Mouse (Mus musculus): ENCODE measurements around the gene Nampt. TPM values are rescaled to one million over a fixed set of nuclear protein-coding genes. Genes with fewer than 3 reads are reported as not detected.

Gene Nampt
- polyA plus RNA-seq, 1 experiment from 2014 or later: 28.4 TPM

GRCm38 (mm10) chr12:32832076-32832475 lies 12.7 kb downstream of the Nampt start:
- no peaks in the 10 kb centered on the region for H3K9me3 ChIP-seq (ENCODE audit: control insufficient read depth, low read length)
- ATAC-seq (replicated peaks; ENCODE audit: low FRiP score, low TSS enrichment, low read depth) (no peak), DNase-seq (ENCODE audit: low spot score) (no peak)
- no peaks in the 10 kb centered on the region for H3K27me3 ChIP-seq (replicated peaks; ENCODE audit: control insufficient read depth, insufficient read depth, low read length)
- peaks cover 33% of the 10 kb centered on the region for H3K36me3 ChIP-seq (ENCODE audit: control insufficient read depth, insufficient read depth, low read length)
- no peak overlapping the region for H3K27ac ChIP-seq (ENCODE audit: low read depth)
- no peak overlapping the region for H3K9ac ChIP-seq (ENCODE audit: low read length)
- no peak overlapping the region for H3K4me2 ChIP-seq (ENCODE audit: low read length)
- H3K4me1 ChIP-seq (replicated peaks; ENCODE audit: control insufficient read depth, insufficient read depth, low read length): no peaks in the 10 kb centered on the region
- WGBS: 88% methylated on average over 3 of the region's 3 CpGs
- no peak overlapping the region for H3K4me3 ChIP-seq (ENCODE audit: low read depth, low read length)

- no peaks in the 10 kb centered on the region for H3K27me3 ChIP-seq (replicated peaks; ENCODE audit: control insufficient read depth, insufficient read depth, low read length)
- no peak overlapping the region for H3K4me2 ChIP-seq (ENCODE audit: low read length)
- WGBS: 90% methylated on average over 6 of the region's 6 CpGs
- DNase-seq (ENCODE audit: low spot score) (no peak), ATAC-seq (replicated peaks; ENCODE audit: low FRiP score, low TSS enrichment, low read depth) (no peak)
- H3K27ac ChIP-seq (ENCODE audit: low read depth): no peak overlapping the region
- no peak overlapping the region for H3K9ac ChIP-seq (ENCODE audit: low read length)
- H3K9me3 ChIP-seq (ENCODE audit: control insufficient read depth, low read length): no peaks in the 10 kb centered on the region
- H3K4me3 ChIP-seq (ENCODE audit: low read depth, low read length): no peak overlapping the region
- peaks cover 56% of the 10 kb centered on the region for H3K36me3 ChIP-seq (ENCODE audit: control insufficient read depth, insufficient read depth, low read length)
- H3K4me1 ChIP-seq (replicated peaks; ENCODE audit: control insufficient read depth, insufficient read depth, low read length): no peaks in the 10 kb centered on the region
Observed at GRCm38 (mm10) chr12:32834781-32835180, 15.4 kb downstream of the Nampt start.

- ATAC-seq (replicated peaks; ENCODE audit: low FRiP score, low TSS enrichment, low read depth) (no peak), DNase-seq (ENCODE audit: low spot score) (no peak)
- Histone ChIP-seq H3K27ac (ENCODE audit: low read depth) (no peak overlapping the region), H3K9me3 (ENCODE audit: control insufficient read depth, low read length) (no peaks in the 10 kb centered on the region), H3K9ac (ENCODE audit: low read length) (no peak overlapping the region), H3K4me3 (ENCODE audit: low read depth, low read length) (no peak overlapping the region), H3K4me1 (replicated peaks; ENCODE audit: control insufficient read depth, insufficient read depth, low read length) (no peaks in the 10 kb centered on the region), H3K36me3 (ENCODE audit: control insufficient read depth, insufficient read depth, low read length) (peaks cover 59% of the 10 kb centered on the region), H3K27me3 (replicated peaks; ENCODE audit: control insufficient read depth, insufficient read depth, low read length) (no peaks in the 10 kb centered on the region), H3K4me2 (ENCODE audit: low read length) (no peak overlapping the region)
- 69% methylated on average over 4 of the region's 4 CpGs for WGBS
Observed at GRCm38 (mm10) chr12:32835235-32835634, 15.9 kb downstream of the Nampt start.

GRCm38 (mm10) chr12:32838406-32838805 lies 19.1 kb downstream of the Nampt start:
- no peaks in the 10 kb centered on the region for H3K9me3 ChIP-seq (ENCODE audit: control insufficient read depth, low read length)
- no peaks in the 10 kb centered on the region for H3K27me3 ChIP-seq (replicated peaks; ENCODE audit: control insufficient read depth, insufficient read depth, low read length)
- WGBS: 92% methylated on average over 4 of the region's 4 CpGs
- no peak for ATAC-seq (replicated peaks; ENCODE audit: low FRiP score, low TSS enrichment, low read depth)
- no peak overlapping the region for H3K9ac ChIP-seq (ENCODE audit: low read length)
- DNase-seq (ENCODE audit: low spot score): no peak
- no peak overlapping the region for H3K27ac ChIP-seq (ENCODE audit: low read depth)
- H3K4me3 ChIP-seq (ENCODE audit: low read depth, low read length): no peak overlapping the region
- no peak overlapping the region for H3K4me2 ChIP-seq (ENCODE audit: low read length)
- H3K4me1 ChIP-seq (replicated peaks; ENCODE audit: control insufficient read depth, insufficient read depth, low read length): no peaks in the 10 kb centered on the region
- peaks cover 80% of the 10 kb centered on the region for H3K36me3 ChIP-seq (ENCODE audit: control insufficient read depth, insufficient read depth, low read length)

DNA sequence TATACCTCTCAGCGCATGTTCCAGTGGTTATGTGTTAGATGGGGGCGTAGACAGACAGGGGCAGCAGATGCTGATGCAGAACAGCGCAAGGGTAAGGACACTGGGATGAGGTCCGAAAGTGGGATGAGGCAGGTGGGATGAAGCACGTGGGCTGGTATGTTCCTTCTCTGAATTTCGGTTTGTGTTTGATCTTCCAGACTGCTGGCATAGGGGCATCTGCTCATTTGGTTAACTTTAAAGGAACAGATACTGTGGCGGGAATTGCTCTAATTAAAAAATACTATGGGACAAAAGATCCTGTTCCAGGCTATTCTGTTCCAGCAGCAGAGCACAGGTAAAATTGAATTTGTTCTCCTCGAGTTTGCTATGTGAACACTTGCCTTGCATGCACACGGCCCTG lies 19.6 kb downstream of the Nampt start:
- Histone ChIP-seq H3K9ac (ENCODE audit: low read length) (no peak overlapping the region), H3K27ac (ENCODE audit: low read depth) (no peak overlapping the region), H3K9me3 (ENCODE audit: control insufficient read depth, low read length) (no peaks in the 10 kb centered on the region), H3K36me3 (ENCODE audit: control insufficient read depth, insufficient read depth, low read length) (peaks cover 86% of the 10 kb centered on the region), H3K4me2 (ENCODE audit: low read length) (no peak overlapping the region), H3K4me3 (ENCODE audit: low read depth, low read length) (no peak overlapping the region), H3K4me1 (replicated peaks; ENCODE audit: control insufficient read depth, insufficient read depth, low read length) (no peaks in the 10 kb centered on the region), H3K27me3 (replicated peaks; ENCODE audit: control insufficient read depth, insufficient read depth, low read length) (no peaks in the 10 kb centered on the region)
- ATAC-seq (replicated peaks; ENCODE audit: low FRiP score, low TSS enrichment, low read depth) (no peak), DNase-seq (ENCODE audit: low spot score) (no peak)
- WGBS: 94% methylated on average over 9 of the region's 9 CpGs

DNA sequence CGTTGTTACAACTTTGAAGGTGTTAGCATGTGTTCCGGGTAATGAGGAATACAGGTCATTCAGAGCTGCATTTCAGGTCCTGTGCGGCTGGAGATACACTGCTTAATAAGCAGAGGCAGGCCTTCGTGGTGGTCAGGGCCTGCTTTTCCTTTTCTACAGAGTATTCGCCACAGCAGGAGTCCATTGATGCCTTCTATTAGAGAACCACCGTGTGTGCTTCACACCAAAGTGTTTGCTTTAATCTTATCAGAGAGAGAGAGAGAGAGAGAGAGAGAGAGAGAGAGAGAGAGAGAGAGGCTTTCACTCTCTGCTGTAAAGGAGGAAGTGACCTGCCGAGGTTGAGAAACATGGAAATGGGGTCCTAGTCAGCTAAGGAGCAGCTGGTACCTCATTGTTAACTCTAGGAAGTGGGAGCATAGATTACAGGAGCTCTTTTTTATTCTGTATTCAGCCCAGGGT lies 22.1 kb downstream of the Nampt start:
- no peaks in the 10 kb centered on the region for H3K27me3 ChIP-seq (replicated peaks; ENCODE audit: control insufficient read depth, insufficient read depth, low read length)
- no peaks in the 10 kb centered on the region for H3K9me3 ChIP-seq (ENCODE audit: control insufficient read depth, low read length)
- no peak for DNase-seq (ENCODE audit: low spot score)
- H3K27ac ChIP-seq (ENCODE audit: low read depth): no peak overlapping the region
- no peak for ATAC-seq (replicated peaks; ENCODE audit: low FRiP score, low TSS enrichment, low read depth)
- H3K4me3 ChIP-seq (ENCODE audit: low read depth, low read length): no peak overlapping the region
- peaks cover 70% of the 10 kb centered on the region for H3K36me3 ChIP-seq (ENCODE audit: control insufficient read depth, insufficient read depth, low read length)
- no peak overlapping the region for H3K9ac ChIP-seq (ENCODE audit: low read length)
- WGBS: 70% methylated on average over 7 of the region's 7 CpGs
- H3K4me2 ChIP-seq (ENCODE audit: low read length): no peak overlapping the region
- H3K4me1 ChIP-seq (replicated peaks; ENCODE audit: control insufficient read depth, insufficient read depth, low read length): no peaks in the 10 kb centered on the region

DNA sequence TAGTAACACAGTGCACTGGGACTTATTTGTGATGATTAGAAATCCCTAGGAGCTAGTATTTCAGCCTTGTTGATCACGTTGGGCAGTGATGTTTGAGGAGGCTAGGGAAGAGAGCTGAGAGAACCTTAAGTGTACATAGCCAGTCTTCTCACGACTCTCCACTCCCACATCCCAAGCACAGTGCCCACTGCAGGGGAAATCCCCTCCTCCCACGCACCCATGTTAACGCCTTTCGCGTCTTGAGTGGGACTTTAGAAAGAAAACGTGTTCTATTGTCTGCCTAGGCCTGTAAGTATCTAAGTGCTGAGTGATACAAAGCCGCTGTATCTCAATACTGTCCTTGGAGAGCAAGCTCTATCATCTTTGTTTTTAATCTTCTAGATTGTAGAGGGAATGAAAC lies 27.0 kb downstream of the Nampt start:
- no peaks in the 10 kb centered on the region for H3K27me3 ChIP-seq (replicated peaks; ENCODE audit: control insufficient read depth, insufficient read depth, low read length)
- H3K4me1 ChIP-seq (replicated peaks; ENCODE audit: control insufficient read depth, insufficient read depth, low read length): no peaks in the 10 kb centered on the region
- no peak overlapping the region for H3K4me3 ChIP-seq (ENCODE audit: low read depth, low read length)
- no peak overlapping the region for H3K9ac ChIP-seq (ENCODE audit: low read length)
- H3K27ac ChIP-seq (ENCODE audit: low read depth): no peak overlapping the region
- DNase-seq (ENCODE audit: low spot score) (no peak), ATAC-seq (replicated peaks; ENCODE audit: low FRiP score, low TSS enrichment, low read depth) (no peak)
- 90% methylated on average over 8 of the region's 8 CpGs for WGBS
- no peaks in the 10 kb centered on the region for H3K9me3 ChIP-seq (ENCODE audit: control insufficient read depth, low read length)
- H3K4me2 ChIP-seq (ENCODE audit: low read length): no peak overlapping the region
- H3K36me3 ChIP-seq (ENCODE audit: control insufficient read depth, insufficient read depth, low read length): peaks cover 63% of the 10 kb centered on the region

DNA sequence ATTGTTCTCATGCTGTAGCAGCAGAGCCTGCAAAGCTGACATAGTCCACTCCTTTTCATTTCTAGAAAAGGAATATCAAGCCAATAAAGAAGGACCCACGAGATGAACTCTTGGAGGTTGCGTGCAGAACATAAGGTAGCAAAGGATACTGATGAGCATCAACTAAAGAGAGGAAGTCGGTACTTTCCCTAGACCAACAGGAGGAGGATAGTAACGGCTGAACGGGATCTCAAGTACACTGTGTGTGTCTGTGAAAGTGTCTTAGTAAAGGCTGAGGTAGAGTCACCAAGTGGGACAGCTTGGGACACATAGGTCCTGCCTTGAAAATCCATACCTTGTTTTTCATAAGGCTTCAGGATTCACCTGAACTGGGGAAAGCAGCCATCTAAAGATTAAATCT lies 34.4 kb downstream of the Nampt start:
- Histone ChIP-seq H3K27me3 (replicated peaks; ENCODE audit: control insufficient read depth, insufficient read depth, low read length) (no peaks in the 10 kb centered on the region), H3K4me1 (replicated peaks; ENCODE audit: control insufficient read depth, insufficient read depth, low read length) (no peaks in the 10 kb centered on the region), H3K9me3 (ENCODE audit: control insufficient read depth, low read length) (no peaks in the 10 kb centered on the region), H3K9ac (ENCODE audit: low read length) (no peak overlapping the region), H3K4me3 (ENCODE audit: low read depth, low read length) (no peak overlapping the region), H3K36me3 (ENCODE audit: control insufficient read depth, insufficient read depth, low read length) (peaks cover 22% of the 10 kb centered on the region), H3K4me2 (ENCODE audit: low read length) (no peak overlapping the region), H3K27ac (ENCODE audit: low read depth) (no peak overlapping the region)
- DNase-seq (ENCODE audit: low spot score) (no peak), ATAC-seq (replicated peaks; ENCODE audit: low FRiP score, low TSS enrichment, low read depth) (no peak)
- WGBS: 94% methylated on average over 5 of the region's 5 CpGs

DNA sequence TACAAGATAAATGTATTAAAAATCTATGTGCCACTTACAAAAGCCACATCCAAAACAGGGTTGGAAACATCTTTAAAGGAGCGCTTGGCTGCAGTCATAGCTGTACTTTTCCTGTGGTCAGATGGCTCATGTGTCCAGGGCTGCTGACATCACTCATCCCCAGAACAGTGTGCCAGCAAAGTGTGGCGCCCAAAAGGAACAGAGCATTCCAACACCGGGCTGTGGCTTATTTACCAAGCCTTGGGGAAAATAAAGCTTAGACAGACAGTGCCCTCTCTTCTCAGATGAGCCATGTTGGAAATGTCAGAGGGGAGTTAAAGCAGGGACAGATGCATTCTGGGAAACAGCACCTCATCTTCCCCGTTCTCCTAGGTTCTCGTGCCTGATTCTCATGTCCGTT lies 35.5 kb downstream of the Nampt start:
- no peaks in the 10 kb centered on the region for H3K9me3 ChIP-seq (ENCODE audit: control insufficient read depth, low read length)
- H3K4me2 ChIP-seq (ENCODE audit: low read length): no peak overlapping the region
- H3K4me3 ChIP-seq (ENCODE audit: low read depth, low read length): no peak overlapping the region
- peaks cover 13% of the 10 kb centered on the region for H3K36me3 ChIP-seq (ENCODE audit: control insufficient read depth, insufficient read depth, low read length)
- ATAC-seq (replicated peaks; ENCODE audit: low FRiP score, low TSS enrichment, low read depth): no peak
- WGBS: 82% methylated on average over 6 of the region's 6 CpGs
- no peak overlapping the region for H3K9ac ChIP-seq (ENCODE audit: low read length)
- H3K27ac ChIP-seq (ENCODE audit: low read depth): no peak overlapping the region
- H3K4me1 ChIP-seq (replicated peaks; ENCODE audit: control insufficient read depth, insufficient read depth, low read length): no peaks in the 10 kb centered on the region
- H3K27me3 ChIP-seq (replicated peaks; ENCODE audit: control insufficient read depth, insufficient read depth, low read length): no peaks in the 10 kb centered on the region
- DNase-seq (ENCODE audit: low spot score): no peak

Data from intestine, embryonic 14.5 days (tissue).